Mouse (Mus musculus): ENCODE measurements at regions not wholly inside any gene's neighbourhood (a gene's known extent, or its start where the extent isn't known, plus 50 kb on each side); places are given as distances from the start of the nearest gene placed in this dataset.

DNA sequence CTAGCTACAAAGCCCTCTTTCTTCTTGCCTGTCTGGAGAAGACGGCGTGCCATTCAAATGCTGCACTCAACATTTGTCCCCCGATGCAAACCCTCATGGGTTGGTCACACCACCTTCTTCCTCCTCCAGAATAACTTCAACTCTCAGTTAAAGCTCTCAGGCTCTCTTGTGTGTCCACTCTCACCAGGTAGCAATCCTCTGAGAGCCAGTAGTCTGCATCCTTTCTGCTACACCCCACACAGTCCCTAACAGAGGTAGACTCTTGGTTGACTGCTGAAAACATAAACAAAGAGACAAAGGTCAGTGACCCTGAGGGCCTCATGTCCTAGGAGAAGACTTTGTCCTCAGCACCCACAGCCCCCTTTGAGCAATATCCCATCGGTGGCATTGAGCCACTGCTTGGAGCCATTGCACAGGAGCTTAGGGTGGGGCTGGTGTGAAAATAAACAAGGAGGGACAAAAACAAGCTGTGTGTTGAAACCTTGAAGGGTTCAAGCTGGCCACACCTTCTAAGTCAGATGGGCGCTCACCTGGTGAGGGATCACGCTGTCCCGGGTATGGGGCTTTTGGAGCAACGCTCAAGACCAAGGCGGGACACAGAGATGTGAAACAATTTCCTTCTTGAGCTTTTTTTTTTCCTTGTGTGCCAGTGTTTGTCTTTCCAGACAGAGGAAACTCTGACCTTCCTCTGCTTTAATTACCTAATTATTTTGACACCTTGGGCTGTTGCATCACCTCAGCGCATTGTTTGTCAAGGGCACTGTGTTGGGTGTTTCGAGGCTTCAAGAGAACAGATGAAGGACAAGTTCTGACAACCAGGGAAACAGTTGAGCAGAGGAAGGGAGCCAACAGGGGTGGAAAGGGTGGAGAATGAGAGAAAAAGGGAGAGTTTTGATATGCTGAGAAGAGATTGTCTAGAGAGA lies 101.4 kb upstream of the Bcl6 start:
- no peak for DNase-seq (ENCODE audit: low spot score)
- H3K9me3 ChIP-seq (replicated peaks): no peaks in the 10 kb centered on the region
- no peaks in the 10 kb centered on the region for H3K4me1 ChIP-seq
- no peaks in the 10 kb centered on the region for H3K36me3 ChIP-seq
- H3K27me3 ChIP-seq (ENCODE audit: low read depth, poor library complexity, severe bottlenecking): no peaks in the 10 kb centered on the region
- no peak overlapping the region for H3K4me3 ChIP-seq
- no peak overlapping the region for H3K27ac ChIP-seq (replicated peaks)
- 89% methylated on average over 11 of the region's 11 CpGs for WGBS

DNA sequence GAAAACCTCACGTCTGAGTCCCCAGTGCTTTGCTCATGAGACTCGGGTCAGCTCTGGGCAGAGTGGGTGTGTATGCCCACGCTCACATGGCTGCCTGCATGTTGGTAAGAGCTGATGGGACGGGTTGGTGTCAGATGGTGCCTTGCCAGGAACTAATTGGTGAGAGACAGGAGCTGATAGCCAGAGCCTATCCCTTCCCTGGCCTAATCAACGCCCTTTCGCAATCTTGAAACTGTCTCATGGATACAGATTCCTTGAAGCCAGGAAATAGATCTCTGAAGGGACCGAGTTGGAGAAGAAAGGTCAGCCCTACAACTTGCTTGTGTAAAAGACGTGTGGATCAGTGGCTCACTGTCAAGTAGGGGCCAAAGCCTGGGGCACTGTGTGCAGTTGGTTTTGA lies 95.3 kb upstream of the Bcl6 start:
- no peak for DNase-seq (ENCODE audit: low spot score)
- 81% methylated on average over 8 of the region's 8 CpGs for WGBS

DNA sequence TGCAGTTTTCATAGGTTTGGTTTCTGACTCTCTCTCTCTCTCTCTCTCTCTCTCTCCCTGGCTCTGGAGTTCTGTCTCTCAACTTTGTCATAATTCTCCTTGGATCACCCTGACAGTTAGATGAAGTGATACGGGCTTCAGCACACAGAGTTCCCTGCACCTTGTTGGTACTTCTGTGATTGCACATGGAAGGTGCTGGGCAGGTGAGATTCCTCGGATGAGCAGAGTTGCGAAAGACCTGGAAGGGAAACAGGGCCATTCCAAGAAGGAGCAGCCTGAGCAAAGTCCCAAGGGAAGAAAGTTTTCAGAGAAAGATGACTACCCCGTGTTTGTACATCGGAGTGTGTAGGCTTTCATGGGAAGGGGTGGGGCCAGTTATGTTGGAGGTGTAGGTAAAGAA lies 91.8 kb upstream of the Bcl6 start:
- H3K4me1 ChIP-seq: peaks cover 5% of the 10 kb centered on the region; the same call in 1 of the 2 replicates
- H3K9me3 ChIP-seq (replicated peaks): no peaks in the 10 kb centered on the region
- no peaks in the 10 kb centered on the region for H3K27me3 ChIP-seq (ENCODE audit: low read depth, poor library complexity, severe bottlenecking)
- WGBS: 85% methylated on average over 5 of the region's 5 CpGs
- DNase-seq (ENCODE audit: low spot score): no peak
- H3K27ac ChIP-seq (replicated peaks): no peak overlapping the region
- no peak overlapping the region for H3K4me3 ChIP-seq
- no peaks in the 10 kb centered on the region for H3K36me3 ChIP-seq

More for the DNA sequence above, 95.3 kb upstream of the Bcl6 start:
- no peaks in the 10 kb centered on the region for H3K9me3 ChIP-seq (replicated peaks)
- peaks cover 5% of the 10 kb centered on the region; the same call in 1 of the 2 replicates for H3K4me1 ChIP-seq
- no peak overlapping the region for H3K27ac ChIP-seq (replicated peaks)
- no peaks in the 10 kb centered on the region for H3K27me3 ChIP-seq (ENCODE audit: low read depth, poor library complexity, severe bottlenecking)
- no peak overlapping the region for H3K4me3 ChIP-seq
- no peaks in the 10 kb centered on the region for H3K36me3 ChIP-seq

DNA sequence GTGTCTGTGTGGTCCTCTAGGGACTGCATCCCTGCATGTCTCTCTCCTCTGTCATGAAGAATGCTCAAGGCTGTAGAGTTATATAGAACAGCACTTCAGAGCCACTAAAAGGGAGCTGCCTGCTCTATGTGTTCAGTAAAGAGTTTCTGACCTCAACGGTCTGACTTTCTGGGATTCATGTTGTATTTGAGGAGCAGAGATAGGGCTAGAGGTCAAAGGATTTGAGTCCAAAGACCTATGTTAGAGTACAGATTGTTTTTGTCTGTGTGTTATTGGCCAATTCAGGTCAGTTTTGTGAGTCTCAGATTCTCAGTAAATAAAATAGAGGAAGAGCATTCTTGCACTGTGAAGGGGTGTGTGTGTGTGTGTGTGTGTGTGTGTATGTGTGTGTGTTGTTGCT lies 90.0 kb upstream of the Bcl6 start:
- no peak for DNase-seq (ENCODE audit: low spot score)
- Histone ChIP-seq H3K27me3 (ENCODE audit: low read depth, poor library complexity, severe bottlenecking) (no peaks in the 10 kb centered on the region), H3K4me3 (no peak overlapping the region), H3K36me3 (no peaks in the 10 kb centered on the region), H3K27ac (replicated peaks) (no peak overlapping the region), H3K9me3 (replicated peaks) (no peaks in the 10 kb centered on the region), H3K4me1 (peaks cover 5% of the 10 kb centered on the region; the same call in 1 of the 2 replicates)
- 88% methylated on average over 1 of the region's 1 CpGs for whole genome bisulfite sequencing

DNA sequence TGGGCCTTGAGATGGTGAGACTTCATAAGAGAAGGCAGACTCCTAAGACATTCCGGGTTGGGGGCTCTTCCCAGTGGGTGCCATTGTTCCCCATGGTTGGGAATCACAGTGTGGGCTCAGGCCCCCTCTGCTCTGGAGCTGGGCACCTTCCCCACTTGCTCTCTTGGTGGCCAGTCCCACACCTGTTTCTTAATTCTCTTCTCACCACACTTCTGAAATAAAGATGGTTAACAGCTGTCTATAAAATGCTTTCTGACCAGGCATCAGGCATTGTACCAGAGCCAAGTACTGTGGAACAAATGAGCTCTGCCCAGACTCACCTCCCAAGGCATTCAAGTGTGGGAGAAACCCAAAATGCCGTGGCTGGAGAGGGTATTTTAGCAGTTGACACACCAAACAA lies 88.8 kb upstream of the Bcl6 start:
- Histone ChIP-seq H3K9me3 (replicated peaks) (no peaks in the 10 kb centered on the region), H3K4me1 (no peaks in the 10 kb centered on the region), H3K36me3 (no peaks in the 10 kb centered on the region), H3K4me3 (no peak overlapping the region), H3K27me3 (ENCODE audit: low read depth, poor library complexity, severe bottlenecking) (no peaks in the 10 kb centered on the region), H3K27ac (replicated peaks) (no peak overlapping the region)
- no peak for DNase-seq (ENCODE audit: low spot score)
- 79% methylated on average over 2 of the region's 2 CpGs for WGBS

DNA sequence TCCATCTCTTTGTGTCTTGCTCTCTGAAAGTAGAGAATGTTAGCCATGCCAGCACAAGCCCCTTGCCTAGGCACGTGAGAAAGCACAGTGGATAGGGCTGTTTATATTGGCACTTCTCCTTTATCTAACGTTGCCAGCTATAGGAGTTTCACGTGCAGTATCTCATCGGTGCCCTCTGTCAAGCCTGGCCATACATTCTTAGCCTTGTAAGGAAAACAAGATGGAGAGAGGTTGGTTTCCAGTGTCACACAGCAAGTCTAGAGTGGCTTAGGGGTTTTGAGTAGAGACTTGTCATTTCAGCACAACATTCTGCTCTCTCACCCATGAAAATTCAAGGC lies 88.1 kb upstream of the Bcl6 start:
- H3K27me3 ChIP-seq (ENCODE audit: low read depth, poor library complexity, severe bottlenecking): no peaks in the 10 kb centered on the region
- WGBS: 87% methylated on average over 4 of the region's 4 CpGs
- no peaks in the 10 kb centered on the region for H3K4me1 ChIP-seq
- no peak overlapping the region for H3K27ac ChIP-seq (replicated peaks)
- no peak for DNase-seq (ENCODE audit: low spot score)
- H3K36me3 ChIP-seq: no peaks in the 10 kb centered on the region
- no peak overlapping the region for H3K4me3 ChIP-seq
- no peaks in the 10 kb centered on the region for H3K9me3 ChIP-seq (replicated peaks)

DNA sequence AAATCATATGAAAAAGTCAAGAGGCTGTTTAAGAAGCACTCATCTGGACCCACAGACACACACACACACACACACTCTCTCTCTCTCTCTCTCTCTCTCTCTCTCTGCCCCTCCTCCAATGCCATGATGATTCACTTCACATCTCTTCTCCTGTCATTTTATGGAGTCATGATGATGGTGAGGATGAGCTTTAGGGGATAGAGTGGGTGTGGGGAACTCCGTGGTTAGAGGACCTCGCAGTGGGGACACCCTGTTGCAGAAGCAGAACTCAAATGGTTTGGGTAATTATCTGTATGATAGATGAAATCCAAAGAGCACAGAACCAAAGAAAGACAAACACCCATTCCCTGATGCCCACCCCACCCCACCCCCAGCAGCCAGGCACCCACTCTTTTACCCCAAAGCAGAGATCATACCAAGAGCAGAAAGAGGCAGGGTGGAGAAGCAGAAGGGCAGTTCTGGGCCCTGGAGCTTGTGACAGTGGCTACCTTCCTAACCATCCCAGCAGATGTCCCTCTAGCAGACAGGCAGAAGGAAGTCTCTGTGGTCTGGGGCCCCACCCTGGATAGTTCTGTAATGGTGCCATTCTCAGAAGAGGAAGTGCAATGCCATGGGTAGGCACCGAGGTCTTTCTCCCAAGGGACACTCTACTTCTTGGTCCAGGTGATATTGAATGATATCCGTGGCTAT lies 87.6 kb upstream of the Bcl6 start:
- WGBS: 96% methylated on average over 4 of the region's 4 CpGs
- H3K4me3 ChIP-seq: no peak overlapping the region
- no peaks in the 10 kb centered on the region for H3K4me1 ChIP-seq
- H3K36me3 ChIP-seq: no peaks in the 10 kb centered on the region
- H3K9me3 ChIP-seq (replicated peaks): no peaks in the 10 kb centered on the region
- no peaks in the 10 kb centered on the region for H3K27me3 ChIP-seq (ENCODE audit: low read depth, poor library complexity, severe bottlenecking)
- no peak overlapping the region for H3K27ac ChIP-seq (replicated peaks)
- no peak for DNase-seq (ENCODE audit: low spot score)

DNA sequence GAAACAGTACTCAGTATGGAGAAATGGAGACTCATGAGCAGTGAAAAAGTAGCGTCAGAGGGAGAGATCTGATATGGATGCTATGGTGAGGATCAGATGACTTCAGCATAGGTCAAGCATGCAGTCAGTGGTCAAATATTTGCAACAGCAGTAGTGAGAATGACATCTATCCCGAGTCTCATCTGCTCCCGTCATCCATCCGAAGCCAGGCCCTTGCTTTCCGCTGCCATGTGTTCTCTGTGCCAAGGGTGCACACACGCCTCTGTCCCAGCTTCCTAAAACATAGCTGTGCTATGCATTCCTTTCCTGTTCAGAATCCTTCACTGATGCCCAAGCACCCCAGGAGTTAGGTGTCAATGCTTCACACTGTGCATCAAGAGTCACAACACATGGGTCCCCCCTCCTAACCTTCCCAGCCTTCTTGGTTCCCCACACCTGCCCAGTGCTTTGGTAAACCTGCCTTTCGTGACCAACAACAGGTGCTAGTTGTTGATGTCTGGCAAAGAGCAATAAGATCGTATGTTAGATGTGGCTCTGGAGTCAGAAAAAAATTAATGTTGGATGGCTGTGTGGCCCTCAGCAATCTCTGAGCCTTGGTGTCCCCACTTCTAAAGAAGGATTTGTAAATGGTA lies 85.1 kb upstream of the Bcl6 start:
- Histone ChIP-seq H3K36me3 (no peaks in the 10 kb centered on the region), H3K4me3 (no peak overlapping the region), H3K9me3 (replicated peaks) (no peaks in the 10 kb centered on the region), H3K27me3 (ENCODE audit: low read depth, poor library complexity, severe bottlenecking) (no peaks in the 10 kb centered on the region), H3K27ac (replicated peaks) (no peak overlapping the region), H3K4me1 (no peaks in the 10 kb centered on the region)
- 93% methylated on average over 8 of the region's 8 CpGs for WGBS
- no peak for DNase-seq (ENCODE audit: low spot score)

DNA sequence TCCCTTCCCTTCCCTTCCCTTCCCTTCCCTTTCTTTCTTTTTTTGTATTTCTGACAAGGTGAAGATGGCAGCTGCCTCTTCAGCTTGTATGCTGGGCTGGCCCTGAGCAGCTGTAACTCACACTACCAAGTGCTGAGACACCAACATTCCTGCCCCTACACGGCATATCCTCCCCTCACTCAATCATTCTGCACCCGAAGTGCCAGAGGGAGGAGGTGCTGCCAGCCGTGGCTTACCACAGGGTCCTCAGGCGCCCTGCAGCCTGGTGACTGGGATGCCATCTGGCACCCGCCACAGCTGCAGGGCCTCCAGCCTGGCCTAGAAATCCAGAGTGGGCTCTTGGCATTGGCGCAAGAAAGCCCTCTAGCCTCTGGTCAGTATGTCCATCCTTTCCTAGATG lies 84.4 kb upstream of the Bcl6 start:
- Histone ChIP-seq H3K36me3 (no peaks in the 10 kb centered on the region), H3K4me1 (0 out of 2 replicates have a peak, but pooled peaks cover 3% of the 10 kb centered on the region), H3K9me3 (replicated peaks) (no peaks in the 10 kb centered on the region), H3K27me3 (ENCODE audit: low read depth, poor library complexity, severe bottlenecking) (no peaks in the 10 kb centered on the region), H3K4me3 (no peak overlapping the region), H3K27ac (replicated peaks) (no peak overlapping the region)
- WGBS: 88% methylated on average over 6 of the region's 6 CpGs
- DNase-seq (ENCODE audit: low spot score): no peak

DNA sequence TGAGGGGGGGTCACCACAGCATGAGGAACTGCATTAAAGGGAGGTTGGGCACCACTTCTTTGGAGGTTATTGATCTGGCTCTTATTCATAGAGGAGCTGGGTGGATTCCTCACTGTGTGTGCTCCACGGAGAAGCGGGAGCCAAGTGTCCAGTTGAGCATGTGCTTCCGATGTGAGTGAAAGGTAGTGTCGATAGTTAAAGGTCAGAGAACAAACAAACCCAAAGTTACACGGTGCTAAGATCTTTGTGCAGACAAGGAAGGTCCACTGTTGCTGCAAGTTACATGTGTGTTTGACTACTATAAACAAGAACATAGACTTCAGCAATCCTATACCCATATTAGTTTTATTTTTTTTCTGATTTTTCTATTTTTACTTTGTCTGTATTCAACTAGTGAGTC lies 80.8 kb upstream of the Bcl6 start:
- H3K4me3 ChIP-seq: no peak overlapping the region
- no peak overlapping the region for H3K27ac ChIP-seq (replicated peaks)
- no peak for DNase-seq (ENCODE audit: low spot score)
- 0 out of 2 replicates have a peak, but pooled peaks cover 3% of the 10 kb centered on the region for H3K4me1 ChIP-seq
- no peaks in the 10 kb centered on the region for H3K36me3 ChIP-seq
- WGBS: 92% methylated on average over 5 of the region's 5 CpGs
- H3K27me3 ChIP-seq (ENCODE audit: low read depth, poor library complexity, severe bottlenecking): no peaks in the 10 kb centered on the region
- no peaks in the 10 kb centered on the region for H3K9me3 ChIP-seq (replicated peaks)

DNA sequence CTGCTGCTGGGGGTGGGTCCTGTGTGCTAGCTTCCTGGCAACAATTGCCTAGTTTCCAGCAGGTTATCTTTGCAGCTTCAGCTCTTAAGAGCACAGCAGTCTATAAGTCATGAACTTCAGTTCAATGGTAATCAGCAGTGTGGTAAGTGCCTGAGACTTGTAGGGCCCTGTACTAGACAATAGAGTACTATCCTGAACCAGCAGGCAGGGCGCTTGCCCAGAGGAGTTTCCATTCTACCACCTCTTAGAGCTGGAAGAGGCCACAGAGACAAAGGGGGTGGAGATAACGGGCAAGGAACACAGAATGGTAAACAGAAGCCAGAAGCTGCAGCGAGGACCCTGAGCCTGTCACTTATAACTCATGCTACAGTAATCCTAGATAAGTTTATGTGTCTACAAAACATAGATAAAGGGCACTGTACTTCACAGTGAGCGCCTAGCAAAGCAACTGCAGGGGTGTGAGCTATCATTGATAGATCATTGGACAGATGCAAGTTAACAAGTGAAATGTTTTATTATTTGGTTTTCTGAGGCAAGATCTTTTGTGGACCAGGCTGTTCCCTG lies 79.7 kb upstream of the Bcl6 start:
- Histone ChIP-seq H3K27me3 (ENCODE audit: low read depth, poor library complexity, severe bottlenecking) (no peaks in the 10 kb centered on the region), H3K36me3 (no peaks in the 10 kb centered on the region), H3K4me1 (0 out of 2 replicates have a peak, but pooled peaks cover 3% of the 10 kb centered on the region), H3K4me3 (no peak overlapping the region), H3K27ac (replicated peaks) (no peak overlapping the region), H3K9me3 (replicated peaks) (no peaks in the 10 kb centered on the region)
- 61% methylated on average over 4 of the region's 4 CpGs for WGBS
- no peak for DNase-seq (ENCODE audit: low spot score)

DNA sequence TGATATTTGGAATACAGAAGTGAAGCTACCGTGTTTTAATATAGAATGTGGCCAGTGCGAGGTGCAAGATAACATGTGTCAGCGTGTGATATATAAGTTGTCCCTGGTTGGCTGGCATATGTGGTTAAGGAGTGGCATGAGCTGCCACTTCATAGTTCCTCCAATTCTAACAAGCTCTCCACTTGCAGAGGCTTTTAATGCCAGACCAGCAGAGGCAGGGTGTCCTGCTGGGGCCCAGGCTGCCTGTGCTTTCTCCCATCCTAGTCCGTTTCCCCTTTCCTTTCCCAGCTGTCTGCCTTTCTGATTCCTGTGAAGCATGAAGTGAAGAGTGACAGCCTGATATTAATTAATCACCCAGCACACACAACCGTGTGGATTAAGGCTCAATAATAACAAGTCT lies 73.7 kb upstream of the Bcl6 start:
- no peaks in the 10 kb centered on the region for H3K27me3 ChIP-seq (ENCODE audit: low read depth, poor library complexity, severe bottlenecking)
- no peak overlapping the region for H3K27ac ChIP-seq (replicated peaks)
- no peak for DNase-seq (ENCODE audit: low spot score)
- no peak overlapping the region for H3K4me3 ChIP-seq
- H3K36me3 ChIP-seq: no peaks in the 10 kb centered on the region
- peaks cover 1% of the 10 kb centered on the region; the same call in 1 of the 2 replicates for H3K4me1 ChIP-seq
- H3K9me3 ChIP-seq (replicated peaks): no peaks in the 10 kb centered on the region
- 78% methylated on average over 5 of the region's 5 CpGs for WGBS

Measured in midbrain, embryonic 10.5 days (tissue).